Mouse (Mus musculus) liver, postnatal 0 days (tissue): ENCODE measurements around the gene Rapgef2.

ENCODE experiments used
- CTCF ChIP-seq: sonication (generic); IDR thresholded peaks from 2 replicates; pipeline ENCODE4 v1.5.1; 2016; ENCODE audit warnings: antibody characterized with exemption, low read depth
- EP300 ChIP-seq: IDR thresholded peaks from 2 replicates; pipeline ENCODE4 v1.6.1; 2016; ENCODE audit warnings: antibody characterized with exemption, low read depth, mild to moderate bottlenecking

DNA sequence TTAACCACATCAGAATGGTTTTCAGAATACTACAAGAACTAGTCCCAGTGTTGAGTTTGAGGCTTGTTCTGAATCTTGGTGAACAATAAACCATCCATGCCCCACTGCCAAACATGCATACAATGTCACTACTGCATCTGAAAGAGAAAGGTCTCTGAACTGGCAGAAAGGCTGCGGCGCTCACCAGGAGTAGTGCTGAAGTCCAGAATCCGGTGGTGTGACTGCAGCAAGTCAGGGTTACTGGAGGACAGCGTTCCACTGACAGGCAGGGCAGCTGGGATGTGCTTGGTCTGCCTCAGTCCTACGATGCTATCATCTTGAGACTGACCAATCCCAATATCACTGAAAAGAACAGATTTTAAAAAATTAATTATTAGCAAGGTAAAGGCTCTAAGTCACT, 197.9 kb downstream of the Rapgef2 start:
- TF ChIP-seq EP300 (no peak), CTCF (no peak)
